Mouse (Mus musculus) retina, adult 2 months (tissue): Measurements from ENCODE around the gene Desi1.

Experiments used
- DNase-seq: peaks from one replicate; pipeline ENCODE4 v3.0.0-alpha.2; 2012; ENCODE audit warnings: low read depth, low spot score

The Desi1 gene

DNA sequence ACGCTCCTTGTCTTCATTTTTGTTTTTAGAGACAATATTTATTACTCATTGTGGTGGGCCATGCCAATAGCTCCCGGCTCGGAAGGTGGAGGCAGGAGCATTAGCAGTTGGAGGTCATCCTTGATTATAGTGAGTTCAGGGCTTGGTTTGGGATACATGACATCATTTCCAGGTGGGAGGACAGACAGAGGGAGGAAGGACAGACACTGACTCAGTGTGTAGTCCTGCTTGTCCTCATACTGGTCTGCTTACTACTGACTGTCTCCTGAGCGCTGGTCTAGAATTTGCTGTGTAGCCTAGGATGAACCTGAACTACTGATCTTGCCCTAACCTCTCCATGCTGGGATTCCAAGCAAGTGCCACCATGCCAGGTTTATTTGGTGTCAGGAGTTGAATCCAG lies at the start of gene Desi1:
Gene Desi1, minus strand, starts transcription at position 101 of the 400 bp plus-strand sequence.
- DNase-seq: no peak

DNA sequence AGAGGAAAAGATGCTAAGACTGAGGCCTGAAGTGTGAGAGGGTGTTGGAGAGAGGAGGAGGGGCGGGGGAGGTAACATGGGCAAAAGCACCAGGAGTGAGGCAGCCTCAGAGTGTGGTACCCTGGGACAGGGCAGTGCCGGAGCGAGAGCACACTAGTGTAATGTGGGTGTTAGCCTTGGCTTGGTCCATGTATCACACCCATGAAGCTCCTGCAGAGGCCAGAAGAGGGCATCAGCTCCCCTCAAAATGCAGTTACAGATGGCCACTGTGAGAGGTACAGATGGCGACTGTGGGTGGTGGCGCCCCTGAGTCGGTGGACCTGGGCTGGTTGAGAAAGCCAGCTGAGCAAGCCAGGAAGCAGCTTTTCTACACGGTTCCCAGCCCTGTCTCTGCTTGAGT lies 47.5 kb upstream of the Desi1 start:
- DNase-seq: peak; percentile 9

DNA sequence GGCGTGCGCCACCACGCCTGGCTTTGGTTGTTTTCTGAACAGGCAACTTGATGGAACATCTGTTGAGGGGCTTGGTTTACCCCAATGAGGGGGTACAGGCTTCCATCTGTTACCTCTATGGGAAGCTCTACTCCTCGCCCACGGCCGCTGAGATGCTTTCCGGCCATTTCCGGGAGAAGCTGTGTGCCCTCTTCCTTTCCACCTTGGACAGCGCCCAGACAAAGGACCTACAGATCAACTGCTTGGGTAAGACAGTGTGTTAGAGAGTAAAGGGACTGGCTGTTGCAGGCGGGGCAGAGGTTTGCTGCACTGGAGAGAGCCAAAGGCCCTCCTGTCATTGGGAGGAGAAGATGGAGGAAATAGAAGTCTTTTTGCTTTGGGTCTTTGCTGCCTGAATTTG lies 46.2 kb upstream of the Desi1 start:
- DNase-seq: no peak

DNA sequence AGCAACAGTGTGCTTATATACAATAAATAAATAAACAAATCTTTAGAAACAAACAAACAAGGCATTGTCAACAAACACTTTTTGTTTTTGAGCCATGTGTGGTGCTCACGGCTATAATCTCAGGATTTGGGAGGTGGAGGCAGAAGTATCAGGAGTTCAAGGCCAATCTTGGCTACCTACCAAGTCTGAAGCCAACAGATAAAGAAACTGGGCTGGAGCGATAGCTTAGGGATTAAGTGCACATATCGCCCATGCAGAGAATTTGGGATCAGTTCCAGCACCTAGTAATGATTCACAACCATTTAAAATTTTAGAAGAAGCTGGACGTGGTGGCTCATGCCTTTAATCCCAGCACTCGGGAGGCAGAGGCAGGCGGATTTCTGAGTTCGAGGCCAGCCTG lies 39.8 kb upstream of the Desi1 start:
- no peak for DNase-seq

DNA sequence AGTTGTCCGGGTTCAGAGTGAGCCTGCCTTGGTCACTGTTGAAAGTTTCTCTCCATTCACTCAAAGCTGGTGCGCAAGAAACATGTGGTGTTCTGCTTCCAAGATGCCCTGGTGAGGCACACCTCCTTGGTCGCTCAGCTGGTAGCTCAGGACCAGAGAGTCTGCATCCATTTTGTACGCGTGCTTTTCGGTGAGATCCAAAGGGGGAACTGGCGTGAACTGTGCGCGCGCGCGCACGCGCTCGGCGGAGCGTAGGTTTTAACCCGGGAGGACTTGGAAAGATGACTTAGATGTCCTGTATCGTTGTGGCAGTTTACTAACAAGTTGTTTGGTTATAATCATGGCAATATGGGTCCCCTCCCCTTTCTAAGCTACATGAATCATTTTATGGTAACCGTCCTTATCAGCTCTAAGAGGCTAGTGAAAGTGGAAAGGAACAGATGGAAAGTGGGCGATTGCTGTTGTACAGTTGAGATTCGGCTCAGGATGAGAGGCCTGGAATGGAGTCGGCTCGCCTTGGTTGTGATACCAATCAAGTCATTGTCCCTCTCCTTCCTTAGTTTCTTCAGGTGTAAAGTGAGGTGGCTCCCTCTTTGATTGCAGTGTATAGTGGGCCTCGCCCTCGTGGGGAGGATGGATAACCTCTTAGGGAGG lies 38.3 kb upstream of the Desi1 start:
- no peak for DNase-seq

DNA sequence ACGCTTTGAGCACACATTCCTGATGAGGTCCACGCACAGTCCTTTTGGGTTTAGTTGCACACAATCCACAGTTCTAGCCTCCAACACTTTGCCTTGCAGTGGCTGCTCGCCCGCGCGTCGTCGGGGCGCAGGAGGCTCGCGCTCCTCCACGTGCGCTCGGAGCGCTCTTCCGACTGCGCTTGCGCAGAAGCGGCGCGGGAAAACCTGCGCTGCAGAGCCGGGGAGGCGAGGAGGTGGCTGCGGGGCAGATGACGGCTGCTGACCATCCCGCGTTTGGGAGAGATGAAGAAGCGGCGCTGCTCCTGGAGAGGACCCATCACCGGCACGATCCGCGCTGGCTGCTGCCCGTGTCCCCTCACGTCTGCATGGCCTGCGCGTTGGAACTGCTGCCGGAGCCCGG lies 36.2 kb upstream of the Desi1 start, which contains the start of gene Mei1:
Gene Mei1, plus strand, starts transcription at position 99 of the 400 bp plus-strand sequence.
- no peak for DNase-seq

DNA sequence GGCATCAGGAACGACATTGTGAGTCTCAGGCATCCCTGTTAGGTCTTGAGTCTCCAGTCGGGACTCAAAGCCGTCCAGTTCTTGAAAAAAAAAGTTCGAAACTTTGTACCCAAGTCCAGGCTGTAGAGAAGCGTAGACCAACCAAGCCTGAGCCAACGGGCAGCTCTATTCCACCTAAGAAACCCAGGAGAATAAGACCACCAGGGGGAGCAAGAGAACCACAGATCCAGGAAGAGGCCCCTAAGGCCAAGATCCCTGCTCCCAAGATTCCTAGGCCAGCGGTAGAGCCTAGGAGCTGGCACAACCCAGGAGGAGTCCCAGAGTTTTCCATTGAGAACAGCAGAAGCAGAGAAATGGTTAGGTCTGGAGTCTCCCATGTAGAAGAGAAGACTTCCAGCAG lies 31.8 kb upstream of the Desi1 start:
- peak; percentile 61 for DNase-seq

DNA sequence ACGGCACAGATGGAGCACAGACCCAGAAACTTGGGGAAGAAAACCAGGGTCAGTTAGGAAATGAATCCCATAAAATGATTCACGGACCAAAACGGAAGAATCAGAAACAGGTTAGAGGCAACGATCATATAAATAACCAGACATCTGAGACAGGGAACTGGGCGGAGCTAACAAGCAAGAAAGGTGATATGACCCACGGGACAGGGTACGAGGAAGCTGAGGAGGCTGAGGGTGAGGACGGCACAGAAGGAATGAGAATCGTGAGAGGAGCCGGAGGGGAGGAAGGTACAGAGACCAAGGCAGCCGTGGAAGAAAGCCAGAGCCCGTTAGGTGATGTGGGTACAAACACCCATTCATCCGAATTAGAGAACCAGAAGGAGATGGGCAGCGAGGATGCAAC lies 30.2 kb upstream of the Desi1 start:
- no peak for DNase-seq

DNA sequence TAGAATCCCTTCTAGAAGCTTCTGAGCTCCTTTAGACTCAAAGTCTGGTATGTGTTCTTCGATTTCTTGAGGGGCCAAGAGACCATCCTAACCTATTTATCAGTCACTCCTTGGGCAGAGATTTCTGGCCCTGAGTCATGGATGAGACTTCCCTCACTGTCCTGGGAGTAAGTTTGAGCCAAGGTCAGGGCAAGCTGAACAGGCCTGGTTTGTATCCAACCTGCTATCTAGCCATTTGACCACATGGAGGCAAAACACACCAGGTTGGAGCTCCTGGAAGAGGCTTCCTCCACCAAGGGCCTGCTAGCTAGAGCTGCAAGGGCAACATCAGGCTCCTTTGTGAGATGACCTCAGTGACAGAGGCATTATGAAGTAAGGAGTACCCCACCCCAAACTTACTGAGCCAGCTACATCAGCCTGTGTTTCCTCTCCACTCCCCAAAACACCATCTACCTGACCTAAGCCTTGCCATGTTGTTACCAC lies 25.1 kb upstream of the Desi1 start, which contains the start of gene 4930407I10Rik:
Gene 4930407I10Rik, plus strand, starts transcription at position 433 of the 483 bp plus-strand sequence.
- no peak for DNase-seq

DNA sequence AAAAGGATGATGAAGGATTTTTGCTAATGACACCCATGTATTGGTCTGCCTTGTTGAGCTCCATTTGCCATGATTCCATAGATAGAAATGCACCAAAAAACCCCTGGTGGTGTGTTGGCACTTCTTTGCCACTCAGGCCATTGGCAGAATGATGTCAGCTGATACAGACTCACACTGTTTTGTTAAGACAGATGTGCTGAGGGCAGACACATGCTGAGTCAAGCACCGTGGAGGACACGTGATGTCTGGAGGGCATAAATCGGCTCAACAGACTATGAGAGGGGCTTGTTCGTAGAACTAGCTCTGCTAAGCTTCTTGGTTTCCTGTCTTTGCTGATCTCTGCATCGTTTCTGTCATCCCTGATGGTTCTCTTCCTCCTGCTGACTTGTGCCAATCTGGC lies 18.9 kb upstream of the Desi1 start:
- no peak for DNase-seq

DNA sequence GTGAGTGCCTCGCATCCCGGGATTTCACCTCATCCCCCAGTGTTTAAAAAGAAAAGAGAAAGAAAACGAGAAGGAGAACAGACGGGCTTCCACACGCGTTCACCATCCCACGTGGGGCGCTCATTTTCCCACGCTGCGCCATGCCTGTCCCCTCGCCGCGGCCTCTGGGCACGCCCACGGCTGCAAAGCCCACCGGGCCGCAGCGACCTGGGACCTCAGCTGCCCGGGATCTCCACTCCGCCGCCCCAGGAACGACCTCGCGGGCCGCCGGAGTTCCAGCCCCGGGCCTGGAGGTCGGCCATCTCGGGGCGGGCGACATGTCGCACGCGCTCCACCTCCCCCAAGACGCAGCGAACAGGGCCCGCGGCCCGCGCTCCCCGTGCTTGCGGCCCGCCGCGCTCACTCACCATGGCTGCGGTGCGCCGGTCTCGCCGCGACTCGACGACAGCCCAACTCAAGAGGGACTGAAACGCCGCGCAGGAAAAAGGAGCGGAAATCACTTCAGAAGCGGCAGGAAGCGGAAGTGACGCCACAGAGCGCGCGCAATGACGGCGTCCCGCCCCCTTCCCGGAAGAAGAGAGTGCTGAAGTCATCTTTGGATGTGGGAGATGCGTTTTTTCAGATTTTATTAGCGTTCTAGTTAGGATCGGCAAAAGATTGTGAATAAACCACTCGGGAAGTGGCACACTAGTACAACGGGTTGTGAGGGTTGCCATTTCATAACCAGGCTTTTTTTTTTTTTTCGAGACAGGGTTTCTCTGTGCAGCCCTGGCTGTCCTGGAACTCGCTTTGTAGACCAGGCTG lies 13.6 kb upstream of the Desi1 start, which contains the start of gene Snu13:
Gene Snu13, minus strand, starts transcription at position 519 of the 804 bp plus-strand sequence.
- peak; percentile 72 for DNase-seq

DNA sequence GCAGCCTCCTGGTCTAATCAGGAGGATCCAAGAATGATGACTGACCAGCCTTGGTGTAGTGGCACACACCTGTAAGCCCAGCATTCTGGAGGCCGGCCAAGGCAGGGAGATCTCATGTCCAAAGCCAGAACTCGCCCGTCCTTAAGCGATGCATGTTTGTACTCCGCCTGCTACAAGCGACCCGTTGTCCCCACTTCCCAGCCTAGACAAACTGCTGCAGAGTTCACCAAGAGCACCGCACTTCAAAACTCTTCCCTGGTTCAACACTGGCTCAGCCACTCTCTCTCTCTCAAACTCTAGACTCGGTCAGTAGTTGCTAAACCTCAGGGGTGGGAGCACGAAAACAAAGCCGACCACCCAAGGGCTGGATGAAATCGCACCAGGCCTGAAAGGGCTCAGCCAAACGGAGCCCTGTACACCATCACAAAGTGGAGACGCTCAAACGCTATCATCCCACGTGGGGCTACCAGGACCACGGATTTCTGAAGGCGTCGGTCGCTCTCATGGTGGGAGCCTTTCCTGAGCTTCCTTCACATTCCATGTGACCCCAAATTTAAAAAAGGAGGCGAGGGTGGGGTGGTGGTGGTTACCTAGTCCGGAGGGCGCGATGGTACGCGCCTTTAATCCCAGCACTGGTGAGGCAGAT lies 12.7 kb upstream of the Desi1 start:
- no peak for DNase-seq

DNA sequence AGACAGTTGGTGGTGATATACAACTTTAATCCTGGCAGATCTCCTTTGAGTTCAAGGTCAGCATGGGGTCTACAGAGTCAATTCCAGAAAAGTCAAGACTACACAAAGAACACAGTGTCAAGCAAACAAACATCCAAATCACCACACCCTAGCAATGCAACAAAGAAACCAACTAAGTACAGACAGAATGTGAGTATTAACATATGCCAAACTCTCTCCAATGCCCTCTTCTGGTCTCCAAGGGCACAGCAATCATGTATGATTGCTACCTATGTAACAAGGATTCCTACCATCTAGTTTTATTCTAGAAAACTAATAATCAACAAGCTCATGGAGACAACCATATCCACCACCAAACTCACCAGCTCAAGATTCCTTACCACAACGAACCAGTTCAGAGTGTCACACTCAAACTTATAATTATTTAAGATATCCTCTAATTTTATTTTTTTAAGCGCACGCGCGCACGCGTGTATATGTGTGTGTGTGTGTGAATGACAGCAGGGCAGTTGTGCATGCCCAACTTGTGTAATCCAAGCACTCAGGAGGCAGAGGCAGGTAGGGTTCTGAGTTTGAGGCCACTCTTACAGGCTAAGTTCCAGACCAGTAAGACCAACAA lies 10.6 kb upstream of the Desi1 start:
- no peak for DNase-seq

DNA sequence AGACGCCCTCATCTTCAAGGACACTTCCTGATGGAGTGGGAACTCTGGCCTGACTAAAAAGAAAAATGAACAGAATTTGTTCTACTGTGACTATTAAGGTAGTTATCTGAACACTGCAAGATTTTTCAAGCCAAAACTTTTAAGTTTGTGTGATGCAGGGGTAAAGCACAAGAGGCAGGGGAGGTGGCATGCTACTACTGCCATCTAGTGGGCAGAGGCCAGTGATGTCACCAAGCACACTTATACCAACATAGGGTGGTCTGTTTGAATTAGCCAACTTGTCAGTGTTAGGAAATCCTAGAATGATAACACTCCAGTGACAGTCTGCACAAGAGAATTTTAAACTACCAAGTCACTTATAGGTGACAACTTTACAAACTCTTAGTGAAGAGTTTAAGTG lies 7.0 kb upstream of the Desi1 start:
- DNase-seq: peak; percentile 23

DNA sequence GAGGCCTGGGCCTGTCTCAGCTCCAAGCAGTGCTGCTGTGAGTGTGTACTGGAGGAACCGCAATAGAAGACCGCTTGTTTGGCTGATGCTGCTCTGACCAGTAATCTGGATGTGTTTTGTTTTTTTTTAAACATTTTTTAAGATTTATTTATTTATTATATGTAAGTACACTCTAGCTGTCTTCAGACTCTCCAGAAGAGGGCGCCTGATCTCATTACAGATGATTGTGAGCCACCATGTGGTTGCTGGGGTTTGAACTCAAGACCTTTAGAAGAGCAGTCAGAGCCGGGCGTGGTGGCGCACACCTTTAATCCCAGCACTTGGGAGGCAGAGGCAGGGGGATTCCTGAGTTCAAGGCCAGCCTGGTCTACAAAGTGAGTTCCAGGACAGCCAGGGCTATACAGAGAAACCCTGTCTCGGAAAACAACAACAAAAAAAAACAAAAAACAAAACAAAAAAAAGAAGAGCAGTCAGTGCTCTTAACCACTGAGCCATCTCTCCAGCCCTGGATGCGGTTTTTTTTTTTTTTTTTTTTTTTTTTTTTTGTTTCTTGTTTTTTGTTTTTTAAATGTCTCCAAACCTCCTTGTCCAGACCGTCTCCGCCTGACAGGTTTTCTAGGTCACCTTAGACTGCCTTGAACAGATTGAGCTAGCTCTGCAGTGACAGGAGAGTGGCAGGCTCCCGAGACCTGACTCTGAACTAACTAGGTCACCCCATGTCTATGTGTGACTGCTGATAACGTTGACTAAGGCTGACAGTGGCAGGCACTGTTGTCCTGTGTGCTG lies 2.4 kb upstream of the Desi1 start:
- no peak for DNase-seq

DNA sequence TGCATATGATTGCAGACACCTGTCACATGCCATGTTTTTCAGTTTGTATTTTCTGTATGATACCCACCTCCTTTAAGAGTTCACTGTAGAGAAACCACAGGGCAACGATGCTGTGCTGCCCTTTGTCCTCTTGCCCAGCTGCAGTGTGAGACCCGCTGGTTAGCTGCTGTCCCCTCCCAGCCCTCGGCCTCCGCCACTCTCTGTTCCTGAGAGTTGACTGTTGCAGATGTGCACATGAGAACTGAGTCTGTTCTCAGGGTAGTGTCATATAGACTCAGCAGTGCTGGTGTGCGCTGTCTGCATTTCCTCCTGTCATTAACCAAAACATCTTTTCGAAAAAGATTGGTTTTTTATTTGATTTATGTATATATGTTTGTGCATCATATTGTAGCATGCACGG lies 1.3 kb downstream of the Desi1 start:
- no peak for DNase-seq

DNA sequence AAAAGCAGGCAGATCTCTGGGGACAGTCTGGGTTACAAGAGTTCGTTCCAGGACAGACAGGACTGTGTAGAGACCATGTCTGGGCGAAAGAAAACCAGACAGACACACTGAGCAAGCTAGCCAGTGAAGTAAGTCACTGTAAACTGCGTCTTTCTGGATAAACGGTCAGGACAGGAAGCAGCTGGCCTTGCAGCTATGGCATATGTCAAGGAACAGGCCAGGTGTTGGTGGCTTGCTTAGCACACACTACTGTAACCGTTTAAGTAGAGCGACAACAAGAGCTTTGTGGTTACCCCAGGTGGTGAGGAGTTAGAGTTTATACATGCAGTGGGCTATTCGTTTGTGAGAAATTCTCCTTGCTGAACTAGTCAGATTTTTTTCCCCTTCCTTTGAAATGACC lies 5.9 kb downstream of the Desi1 start:
- DNase-seq: no peak

DNA sequence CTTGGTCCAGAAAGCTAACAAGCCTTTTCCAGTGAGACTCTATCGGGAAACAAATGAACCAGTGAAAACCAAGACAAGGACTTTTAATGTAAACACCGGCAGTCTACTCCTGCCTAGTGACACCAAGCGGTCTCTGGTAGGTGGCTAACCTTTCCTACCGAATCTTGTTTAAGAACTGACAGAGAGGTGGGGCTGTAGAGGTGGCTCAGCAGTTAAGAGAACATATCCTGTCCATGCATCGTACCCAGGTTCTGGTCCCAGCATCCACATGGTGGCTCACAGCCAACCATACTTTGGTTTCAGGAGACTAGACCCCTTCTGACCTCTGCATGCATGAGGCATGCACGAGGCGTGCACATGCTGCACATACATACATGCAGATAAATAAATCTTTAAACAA lies 6.4 kb downstream of the Desi1 start:
- no peak for DNase-seq

DNA sequence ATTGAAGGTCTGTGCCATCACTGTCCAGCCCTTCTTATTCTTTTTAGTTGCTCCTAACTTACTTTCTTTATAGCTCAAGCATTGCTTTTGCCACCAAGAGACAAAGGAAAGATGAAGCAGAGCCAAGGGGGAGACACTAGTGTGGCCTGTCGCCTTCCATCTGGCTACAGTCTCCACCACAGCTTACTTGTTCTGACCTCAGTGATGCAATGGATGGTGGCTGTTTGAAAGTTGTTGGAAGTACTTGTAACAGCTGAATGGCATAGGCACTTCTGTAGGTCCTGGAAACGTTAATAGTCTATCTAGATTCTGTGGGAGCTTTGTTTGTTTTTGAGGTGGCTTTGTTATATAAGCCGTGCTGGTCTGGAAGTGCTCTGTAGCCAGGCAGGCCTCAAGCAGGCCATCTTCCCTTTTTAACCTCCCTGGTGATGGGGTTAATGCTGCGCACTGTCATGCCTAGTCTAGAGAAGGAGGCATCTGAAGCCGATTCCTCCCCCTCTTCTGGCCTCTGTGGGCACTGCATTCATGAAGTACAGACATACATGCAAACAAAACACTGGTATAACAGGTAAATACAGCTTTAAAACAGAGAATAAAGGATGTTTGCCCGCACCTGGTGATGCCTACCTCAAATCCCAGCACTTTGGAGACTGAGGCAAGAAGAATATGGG lies 9.6 kb downstream of the Desi1 start:
- DNase-seq: no peak

DNA sequence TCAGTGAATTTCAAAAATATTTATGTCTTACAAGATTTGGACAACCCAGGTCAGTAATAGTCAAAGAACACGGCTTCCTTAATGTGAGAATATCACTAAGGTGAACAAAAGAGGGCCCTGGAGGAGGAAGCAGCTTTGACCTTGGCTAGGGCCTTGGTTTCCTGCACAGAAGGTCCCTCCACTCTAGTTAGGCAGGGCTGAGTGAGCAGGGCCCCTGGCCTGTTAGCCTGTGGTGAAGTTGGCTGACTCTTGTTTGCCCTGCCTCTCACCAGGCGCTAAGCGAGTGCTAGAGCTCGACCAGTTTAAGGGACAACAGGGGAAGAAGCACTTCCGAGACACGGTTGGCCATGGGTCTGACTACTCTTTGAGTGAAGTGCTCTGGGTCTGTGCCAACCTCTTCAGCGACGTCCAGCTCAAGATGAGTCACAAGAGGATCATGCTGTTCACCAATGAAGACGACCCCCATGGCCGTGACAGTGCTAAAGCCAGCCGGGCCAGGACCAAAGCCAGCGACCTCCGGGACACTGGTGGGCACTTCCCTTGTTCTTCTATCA lies 11.1 kb downstream of the Desi1 start:
- no peak for DNase-seq
